Mouse (Mus musculus) lung, postnatal 0 days (tissue): ENCODE measurements around the gene Ralgapa2. TPM values are rescaled to one million over a fixed set of nuclear protein-coding genes. Genes with fewer than 3 reads are reported as not detected.

Experiments used
- ATAC-seq: fragments of 200-750 bp; cut with Nextera tagmentation; 2 replicates; pipeline ENCODE4 v1.8.0; 2017; ENCODE audit warnings: moderate library complexity
- DNase-seq: peaks from one replicate; pipeline ENCODE4 v3.0.0-alpha.2; 2016; ENCODE audit warnings: low spot score
- H3K27ac ChIP-seq: fragments of 300-500 bp; sonication (generic); 2 replicates; pipeline ENCODE4 v1.5.1; 2014; ENCODE audit warnings: antibody characterized with exemption, mild to moderate bottlenecking, low read length, mixed read lengths
- H3K27me3 ChIP-seq: fragments of 300-500 bp; sonication (generic); replicated peaks from 2 replicates; pipeline ENCODE4 v1.6.1; 2014; ENCODE audit warnings: low read length, mixed read lengths; ENCODE audit not compliant: insufficient read depth
- H3K36me3 ChIP-seq: fragments of 300-500 bp; sonication (generic); 2 replicates; pipeline ENCODE4 v1.6.1; 2014; ENCODE audit warnings: low read length, mixed read lengths; ENCODE audit not compliant: insufficient read depth
- H3K4me1 ChIP-seq: fragments of 300-500 bp; sonication (generic); 2 replicates; pipeline ENCODE4 v1.6.1; 2014; ENCODE audit warnings: antibody characterized with exemption, low read depth, low read length, mixed read lengths; ENCODE audit not compliant: insufficient read depth
- H3K4me2 ChIP-seq: fragments of 300-500 bp; sonication (generic); replicated peaks from 2 replicates; pipeline ENCODE4 v1.6.1; 2014; ENCODE audit warnings: low read depth, mild to moderate bottlenecking, low read length, moderate library complexity, mixed read lengths
- H3K4me3 ChIP-seq: fragments of 300-500 bp; sonication (generic); 2 replicates; pipeline ENCODE4 v1.5.1; 2014; ENCODE audit warnings: low read depth, low read length
- H3K9ac ChIP-seq: fragments of 300-500 bp; sonication (generic); replicated peaks from 2 replicates; pipeline ENCODE4 v1.6.1; 2014; ENCODE audit warnings: low read depth, mild to moderate bottlenecking
- H3K9me3 ChIP-seq: fragments of 300-500 bp; sonication (generic); 2 replicates; pipeline ENCODE4 v1.6.1; 2016; ENCODE audit warnings: low read length, mixed read lengths
- CTCF ChIP-seq: IDR thresholded peaks from 2 replicates; pipeline ENCODE4 v1.5.1; 2016; ENCODE audit warnings: antibody characterized with exemption, mild to moderate bottlenecking
- EP300 ChIP-seq: IDR thresholded peaks from 2 replicates; pipeline ENCODE4 v1.6.1; 2016; ENCODE audit warnings: antibody characterized with exemption, mild to moderate bottlenecking, control low read depth
- WGBS: fragments of 180-500 bp; shearing (Covaris S2); extraction: QIAGEN DNeasy Blood & Tissue Kit; methylation state at CpG from one replicate; pipeline ENCODE4 v1.1.7; 2014; 5-methylcytosine and 5-hydroxymethylcytosine counted together
- polyA plus RNA-seq: library from polyadenylated mRNA; unstranded; fragments of >200 nt; fragmentation: Nextera tagmentation; extraction: Ambion mirVana; gene quantifications from 2 replicates; pipeline ENCODE4 v1.2.1, GENCODE M21; 2015

Ralgapa2 gene
- polyA plus RNA-seq, 1 experiment from 2014 or later: 9.1 TPM

DNA sequence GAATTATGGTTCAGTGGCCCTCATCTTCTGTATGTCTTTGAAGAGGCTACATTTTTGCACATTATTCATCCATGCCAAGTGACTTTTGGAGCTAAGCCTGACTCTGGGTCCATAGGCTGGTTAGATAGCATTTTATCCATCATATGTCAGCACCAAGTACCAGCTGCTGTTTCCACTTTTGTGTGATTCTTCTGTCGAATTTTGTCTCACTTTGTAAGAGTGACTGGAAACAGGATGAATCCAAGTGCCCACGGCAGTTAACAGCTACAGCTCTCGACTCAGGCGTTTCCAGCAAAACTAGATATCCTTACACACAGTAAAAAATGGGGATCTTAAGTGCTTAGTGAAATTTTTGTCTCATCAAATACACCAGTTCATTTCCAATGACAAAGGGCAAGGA, 222.8 kb downstream of the Ralgapa2 start:
- ATAC-seq (no peak), DNase-seq (no peak)
- no peaks in the 10 kb centered on the region; the same call in 1 of the 2 replicates for H3K36me3 ChIP-seq
- WGBS: 80% methylated on average over 4 of the region's 4 CpGs
- no peaks in the 10 kb centered on the region for H3K9me3 ChIP-seq
- no peaks in the 10 kb centered on the region for H3K4me1 ChIP-seq
- H3K9ac ChIP-seq: no peak overlapping the region
- no peak overlapping the region for H3K4me2 ChIP-seq
- H3K27ac ChIP-seq: no peak overlapping the region
- TF ChIP-seq EP300 (no peak), CTCF (no peak)
- no peaks in the 10 kb centered on the region for H3K27me3 ChIP-seq
- no peak overlapping the region for H3K4me3 ChIP-seq

- ATAC-seq: no peak
- DNase-seq: no peak
- Histone ChIP-seq H3K27ac (no peak overlapping the region), H3K4me2 (no peak overlapping the region), H3K9ac (no peak overlapping the region), H3K27me3 (no peaks in the 10 kb centered on the region), H3K4me3 (no peak overlapping the region), H3K36me3 (no peaks in the 10 kb centered on the region), H3K4me1 (no peaks in the 10 kb centered on the region), H3K9me3 (no peaks in the 10 kb centered on the region)
- no peak for TF ChIP-seq CTCF
- no peak for TF ChIP-seq EP300
- 80% methylated on average over 1 of the region's 1 CpGs for WGBS
These were observed 223.8 kb downstream of the Ralgapa2 start for GRCm38 (mm10) chr2:146288326-146288725.

DNA sequence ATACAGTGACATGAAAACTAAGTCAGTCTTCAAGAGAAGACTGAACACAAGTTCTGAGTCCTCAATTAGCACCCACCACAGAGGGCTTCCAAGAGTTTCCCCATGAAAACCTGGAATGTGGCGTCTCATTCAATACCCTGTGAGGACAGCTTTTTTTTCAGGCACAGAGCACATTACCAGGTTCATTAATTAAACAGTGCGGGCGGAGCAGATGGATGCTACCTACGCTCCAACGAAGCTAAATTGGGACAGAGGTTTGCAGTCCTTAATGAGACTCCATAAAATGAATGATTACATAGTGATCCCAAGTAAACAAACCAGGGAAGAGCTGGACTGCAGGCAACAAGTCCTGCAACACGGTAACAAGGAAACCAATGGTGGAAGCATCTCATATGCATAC, 224.6 kb downstream of the Ralgapa2 start:
- no peak overlapping the region for H3K4me2 ChIP-seq
- no peak for DNase-seq
- H3K27ac ChIP-seq: no peak overlapping the region
- H3K9ac ChIP-seq: no peak overlapping the region
- ATAC-seq: no peak
- H3K4me3 ChIP-seq: no peak overlapping the region
- no peaks in the 10 kb centered on the region for H3K9me3 ChIP-seq
- no peaks in the 10 kb centered on the region for H3K4me1 ChIP-seq
- WGBS: 84% methylated on average over 6 of the region's 6 CpGs
- H3K27me3 ChIP-seq: no peaks in the 10 kb centered on the region
- TF ChIP-seq CTCF (no peak), EP300 (no peak)
- no peaks in the 10 kb centered on the region; the same call in 1 of the 2 replicates for H3K36me3 ChIP-seq

DNA sequence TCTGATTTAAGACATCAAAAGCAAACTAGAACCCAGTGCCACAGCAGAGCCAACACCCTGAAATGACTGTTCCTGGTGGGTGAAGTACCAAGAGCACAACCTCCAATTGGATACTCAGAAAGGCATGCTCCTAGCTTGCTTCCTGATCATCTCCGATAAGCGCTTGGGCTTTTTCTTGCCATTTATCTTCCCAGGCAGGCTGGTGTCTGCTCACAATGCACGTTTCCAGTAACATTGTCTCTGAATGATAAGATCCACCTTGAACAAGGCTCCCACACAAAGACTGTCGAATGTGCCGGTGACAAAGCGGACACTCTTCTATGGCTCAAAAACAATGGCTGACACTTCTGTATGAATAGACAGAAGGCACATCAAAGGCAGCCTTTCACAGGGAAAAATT, 230.8 kb downstream of the Ralgapa2 start:
- no peak overlapping the region for H3K27ac ChIP-seq
- DNase-seq (no peak), ATAC-seq (no peak)
- H3K27me3 ChIP-seq: no peaks in the 10 kb centered on the region
- TF ChIP-seq CTCF (no peak), EP300 (no peak)
- H3K9me3 ChIP-seq: no peaks in the 10 kb centered on the region
- no peak overlapping the region for H3K4me3 ChIP-seq
- H3K36me3 ChIP-seq: no peaks in the 10 kb centered on the region; the same call in 1 of the 2 replicates
- H3K4me2 ChIP-seq: no peak overlapping the region
- H3K9ac ChIP-seq: no peak overlapping the region
- no peaks in the 10 kb centered on the region for H3K4me1 ChIP-seq
- WGBS: 68% methylated on average over 6 of the region's 6 CpGs

DNA sequence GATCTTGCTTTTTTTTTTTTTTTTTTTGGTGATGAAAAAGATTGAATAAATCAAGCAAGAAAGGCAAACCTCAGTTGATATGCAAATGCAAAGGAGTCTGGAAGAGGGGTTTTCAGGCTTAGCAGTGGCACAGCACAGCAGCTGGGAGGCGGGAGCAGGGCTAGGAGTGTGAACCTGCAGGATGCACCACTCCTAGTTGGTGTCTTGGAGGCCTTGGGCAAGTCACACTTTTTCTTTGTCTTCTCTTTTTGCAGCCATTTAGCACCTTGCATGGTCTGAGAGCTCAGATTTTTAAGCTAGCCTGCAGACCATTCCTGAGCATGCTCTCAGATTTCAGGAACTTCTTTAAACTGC, 231.2 kb downstream of the Ralgapa2 start:
- no peaks in the 10 kb centered on the region for H3K9me3 ChIP-seq
- no peak overlapping the region for H3K4me3 ChIP-seq
- WGBS: 76% methylated on average over 1 of the region's 1 CpGs
- no peaks in the 10 kb centered on the region for H3K4me1 ChIP-seq
- no peak overlapping the region for H3K4me2 ChIP-seq
- H3K27ac ChIP-seq: no peak overlapping the region
- TF ChIP-seq EP300 (no peak), CTCF (no peak)
- no peaks in the 10 kb centered on the region for H3K27me3 ChIP-seq
- H3K36me3 ChIP-seq: no peaks in the 10 kb centered on the region; the same call in 1 of the 2 replicates
- ATAC-seq: no peak
- DNase-seq: no peak
- no peak overlapping the region for H3K9ac ChIP-seq

DNA sequence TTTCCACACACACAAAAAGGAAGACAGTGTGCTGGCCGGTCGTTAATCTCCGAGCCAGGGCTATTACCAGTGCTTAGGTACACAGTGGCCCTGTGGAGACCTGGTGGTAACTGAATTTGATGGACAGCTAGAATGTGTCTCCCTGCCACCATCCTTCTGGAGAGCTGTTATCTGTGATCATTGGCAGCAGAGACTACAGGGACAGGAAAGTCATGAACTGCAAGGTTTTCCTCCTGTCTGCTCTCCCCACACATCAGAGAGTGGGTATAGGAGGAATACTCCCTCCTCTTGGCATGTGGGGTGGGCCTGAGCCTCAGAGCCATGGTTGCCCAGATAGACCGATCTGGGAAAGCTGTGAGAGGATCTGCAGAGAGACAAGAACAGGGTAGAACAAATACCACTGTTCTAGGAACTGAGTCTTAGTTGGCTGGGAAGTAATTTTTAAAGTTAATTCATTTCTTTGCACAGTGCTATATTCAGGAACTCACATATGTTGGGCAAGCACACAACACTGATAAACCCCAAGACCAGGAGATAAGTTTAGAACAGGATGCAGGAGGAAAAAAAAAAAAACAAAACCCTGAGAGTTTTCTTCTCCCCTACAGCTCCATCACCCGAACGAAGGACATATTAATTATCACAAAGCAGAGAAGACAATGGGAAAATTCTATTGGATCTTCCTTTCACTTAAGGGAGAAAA, 231.8 kb downstream of the Ralgapa2 start:
- H3K4me3 ChIP-seq: no peak overlapping the region

More for the DNA sequence above, 231.8 kb downstream of the Ralgapa2 start:
- no peak for TF ChIP-seq CTCF
- no peak for TF ChIP-seq EP300
- DNase-seq (no peak), ATAC-seq (no peak)
- H3K27me3 ChIP-seq: no peaks in the 10 kb centered on the region
- H3K36me3 ChIP-seq: no peaks in the 10 kb centered on the region; the same call in 1 of the 2 replicates
- no peak overlapping the region for H3K9ac ChIP-seq
- no peak overlapping the region for H3K4me2 ChIP-seq
- H3K9me3 ChIP-seq: no peaks in the 10 kb centered on the region
- 50% methylated on average over 6 of the region's 6 CpGs for WGBS
- H3K4me1 ChIP-seq: no peaks in the 10 kb centered on the region
- H3K27ac ChIP-seq: no peak overlapping the region
